Mouse (Mus musculus): ENCODE measurements around the gene Efcab9. TPM values are rescaled to one million over a fixed set of nuclear protein-coding genes. Genes with fewer than 3 reads are reported as not detected.

The Efcab9 gene
- 1 to 10 TPM; 2.0 to 4.6 TPM for polyA plus RNA-seq (2017; shearing (Covaris generic))

DNA sequence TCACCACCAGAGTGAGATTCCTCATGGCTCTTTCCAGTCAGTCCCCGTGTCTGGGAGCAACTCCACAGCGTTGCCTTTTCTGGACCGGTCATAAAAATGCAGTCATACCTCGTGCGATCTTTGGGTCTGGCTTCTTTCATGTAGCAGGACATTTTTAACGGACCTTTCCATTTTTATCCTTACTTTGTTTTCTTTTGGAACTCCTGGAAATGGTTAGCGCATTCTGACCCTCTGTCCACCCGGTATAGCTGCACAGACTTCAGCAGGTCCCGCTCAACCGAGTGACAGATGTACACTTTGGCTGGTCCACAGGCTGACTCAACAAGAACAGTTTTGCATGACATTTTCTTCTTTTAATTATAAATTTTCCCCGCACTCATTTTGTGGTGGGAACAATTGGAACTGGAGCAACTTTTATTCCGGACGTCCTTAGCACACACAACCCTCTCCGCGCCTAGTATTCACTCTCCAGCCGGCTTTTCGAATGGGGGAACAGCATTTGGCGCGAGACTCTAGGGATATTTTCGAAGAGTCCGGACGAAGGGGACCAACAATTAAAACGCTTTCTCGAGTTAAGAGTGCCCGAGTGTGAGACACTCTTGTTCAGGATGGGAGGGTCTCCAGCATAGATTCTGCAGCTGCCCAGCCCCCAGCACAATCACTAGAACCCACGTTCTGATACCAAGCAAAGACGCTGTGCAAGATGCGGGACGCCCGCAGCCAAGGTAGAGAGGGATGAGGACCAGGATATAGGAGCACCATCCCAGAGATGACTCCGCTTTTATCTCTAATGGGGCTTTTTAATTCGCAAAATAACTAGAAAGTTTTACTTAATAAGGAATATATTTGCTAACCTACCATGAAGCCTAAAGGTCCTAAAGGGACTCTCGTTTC is at the start of gene Efcab9:
Gene Efcab9, minus strand, starts transcription at position 211 of the 894 bp plus-strand sequence.

DNA sequence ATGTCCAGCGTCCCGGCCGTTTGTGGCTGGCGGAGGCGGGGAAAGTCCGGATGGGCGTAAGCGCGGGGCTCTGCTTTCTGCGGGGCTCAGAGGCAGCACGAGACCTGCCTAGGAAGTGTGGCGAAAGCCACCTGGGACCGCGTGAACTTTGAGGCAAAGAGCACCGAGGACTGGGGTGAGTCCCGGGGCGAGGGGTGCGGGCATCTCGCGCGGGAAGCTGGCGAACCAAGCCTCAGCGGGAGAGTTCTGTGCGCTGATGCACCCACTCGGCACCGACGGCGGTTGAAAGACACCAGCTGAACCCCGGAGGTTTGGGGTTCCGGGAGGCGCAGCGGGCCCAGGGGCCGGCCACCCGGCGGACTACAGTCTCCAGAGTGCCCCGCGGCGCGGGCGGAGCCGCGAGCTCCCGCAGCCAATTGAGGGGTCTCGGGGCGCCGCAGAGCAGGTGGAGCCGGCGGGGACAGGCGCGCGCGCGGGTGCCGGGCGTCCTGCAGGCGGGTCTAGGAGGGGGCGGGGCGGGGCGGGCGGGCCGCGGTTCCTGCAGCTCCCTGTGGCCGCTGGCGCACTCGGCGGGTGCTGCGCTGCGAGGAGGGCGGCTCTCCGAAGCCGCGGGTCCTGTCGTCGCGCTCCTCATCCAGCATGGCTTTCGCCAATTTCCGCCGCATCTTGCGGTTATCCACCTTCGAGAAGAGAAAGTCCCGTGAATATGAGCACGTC is 1.0 kb upstream of the Efcab9 start, which contains the start of gene Stk10:
Gene Stk10, plus strand, starts transcription at position 541 of the 717 bp plus-strand sequence.

Other genes with a start within 250 kb of the Efcab9 start
- gene Hba-a1, start 248.6 kb downstream of the Efcab9 start, polyA plus RNA-seq (2017; shearing (Covaris generic)): 10 to 100 TPM in 1 of 2 experiments, 1 to 10 TPM in 1; 5.1 to 13.4 TPM
- under 1 TPM in 1 of 2 experiments, not detected in 1; 0.31 TPM for gene Hbq1b, start 245.1 kb downstream of the Efcab9 start, polyA plus RNA-seq (2017; shearing (Covaris generic))
- 10 to 100 TPM in 1 of 2 experiments, 1 to 10 TPM in 1; 7.1 to 35.9 TPM for gene Hba-a2, start 235.6 kb downstream of the Efcab9 start, polyA plus RNA-seq (2017; shearing (Covaris generic))
- not detected for gene Hbq1a, start 232.0 kb downstream of the Efcab9 start, polyA plus RNA-seq (2017; shearing (Covaris generic))
- 1 to 10 TPM in 1 of 2 experiments, under 1 TPM in 1; 0.23 to 1.9 TPM for gene Sh3pxd2b, start 184.3 kb downstream of the Efcab9 start, polyA plus RNA-seq (2017; shearing (Covaris generic))
- gene Ubtd2, start 76.7 kb downstream of the Efcab9 start, polyA plus RNA-seq (2017; shearing (Covaris generic)): 1 to 10 TPM; 7.7 to 8.0 TPM
- 100 to 1,000 TPM; 238 to 282 TPM for gene Stk10, start 1.2 kb upstream of the Efcab9 start, polyA plus RNA-seq (2017; shearing (Covaris generic))
- 10 to 100 TPM; 44.3 to 87.5 TPM for gene Fbxw11, start 110.6 kb upstream of the Efcab9 start, polyA plus RNA-seq (2017; shearing (Covaris generic))